Mouse (Mus musculus) ES-Bruce4 (cell line): ENCODE measurements around the gene Megf8. TPM values are rescaled to one million over a fixed set of nuclear protein-coding genes. Genes with fewer than 3 reads are reported as not detected.
A peak's percentile ranks its signal among the peaks of the same experiment; 100 is the strongest.

ENCODE experiments used
- H3K27ac ChIP-seq: 2 replicates; pipeline ENCODE4 v1.5.1; 2012; ENCODE audit warnings: low read length, inconsistent platforms; ENCODE audit not compliant: insufficient read depth
- H3K27me3 ChIP-seq: 2 replicates; pipeline ENCODE4 v1.6.1; 2012; ENCODE audit warnings: mild to moderate bottlenecking, low read length, inconsistent platforms; ENCODE audit not compliant: control insufficient read depth, poor library complexity, insufficient read depth, severe bottlenecking
- H3K36me3 ChIP-seq: 2 replicates; pipeline ENCODE4 v1.6.1; 2012; ENCODE audit warnings: inconsistent platforms, mild to moderate bottlenecking, low read length, moderate library complexity; ENCODE audit not compliant: control insufficient read depth, poor library complexity, insufficient read depth, severe bottlenecking
- H3K4me1 ChIP-seq: one replicate; pipeline ENCODE4 v1.8.1; 2011; ENCODE audit warnings: low read length; ENCODE audit not compliant: control insufficient read depth, insufficient read depth
- H3K4me3 ChIP-seq: 2 replicates; pipeline ENCODE4 v1.5.1; 2011; ENCODE audit warnings: low read depth, mild to moderate bottlenecking, low read length
- H3K9ac ChIP-seq: 2 replicates; pipeline ENCODE4 v1.6.1; 2012; ENCODE audit warnings: low read depth, mild to moderate bottlenecking, inconsistent platforms; ENCODE audit not compliant: poor library complexity, severe bottlenecking
- H3K9me3 ChIP-seq: replicated peaks from 2 replicates; pipeline ENCODE4 v1.6.1; 2012; ENCODE audit warnings: mild to moderate bottlenecking, low read length, inconsistent platforms; ENCODE audit not compliant: control insufficient read depth, poor library complexity, insufficient read depth, severe bottlenecking
- CTCF ChIP-seq: IDR thresholded peaks from one replicate; pipeline ENCODE4 v1.8.1; 2011; ENCODE audit warnings: low read depth, low read length
- EP300 ChIP-seq: IDR thresholded peaks from 2 replicates; pipeline ENCODE4 v1.6.1; 2011; ENCODE audit warnings: low read depth, low read length; ENCODE audit not compliant: insufficient read depth
- POLR2A ChIP-seq: IDR thresholded peaks from one replicate; pipeline ENCODE4 v1.8.1; 2011; ENCODE audit warnings: low read length; ENCODE audit not compliant: insufficient read depth
- polyA plus RNA-seq: library from polyadenylated mRNA; stranded (reverse); fragments of >200 nt; gene quantifications from 2 replicates; pipeline ENCODE4 v1.2.4, GENCODE M21; 2011; ENCODE audit warnings: low read depth; ENCODE audit not compliant: missing spikeins, insufficient read depth, insufficient read length

Gene Megf8
- polyA plus RNA-seq, 1 experiment: 22.2 TPM

DNA sequence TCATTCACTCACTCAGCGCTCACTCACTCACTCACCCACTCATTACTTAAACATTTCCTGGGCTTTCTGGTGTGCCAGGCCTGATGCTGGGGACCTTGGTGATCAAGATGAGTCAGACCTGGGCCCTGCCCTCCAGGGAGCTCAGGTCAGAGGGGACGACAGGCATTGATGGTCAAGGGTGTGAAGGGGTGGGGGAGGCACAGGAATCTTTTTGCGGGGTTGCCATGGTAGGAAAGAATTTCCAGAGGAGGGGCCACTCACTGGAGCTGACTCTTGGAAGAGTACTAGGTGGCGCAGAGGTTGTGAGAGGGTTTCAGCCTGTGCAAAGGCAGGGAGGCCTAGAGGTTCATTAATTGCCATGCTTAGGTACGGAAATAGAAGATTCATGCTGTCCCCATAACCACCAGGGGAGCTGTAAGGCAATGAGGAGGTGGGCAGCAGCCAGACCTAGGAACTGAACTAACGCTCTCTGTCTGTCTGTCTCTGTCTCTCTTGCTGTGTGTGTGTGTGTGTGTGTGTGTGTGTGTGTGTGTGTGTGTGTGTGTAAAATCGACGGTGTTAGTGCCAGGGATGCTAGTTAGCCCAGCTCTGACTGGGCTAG, 60.2 kb downstream of the Megf8 start:
- Histone ChIP-seq H3K27ac (no peak overlapping the region; the same call in 1 of the 2 replicates), H3K4me3 (peak overlapping the region; percentile 57), H3K9me3 (no peaks in the 10 kb centered on the region), H3K9ac (peak overlapping the region; percentile 20; the same call in 1 of the 2 replicates), H3K4me1 (no peaks in the 10 kb centered on the region), H3K27me3 (no peaks in the 10 kb centered on the region), H3K36me3 (no peaks in the 10 kb centered on the region)
- TF ChIP-seq EP300 (no peak), CTCF (peak; percentile 5)

DNA sequence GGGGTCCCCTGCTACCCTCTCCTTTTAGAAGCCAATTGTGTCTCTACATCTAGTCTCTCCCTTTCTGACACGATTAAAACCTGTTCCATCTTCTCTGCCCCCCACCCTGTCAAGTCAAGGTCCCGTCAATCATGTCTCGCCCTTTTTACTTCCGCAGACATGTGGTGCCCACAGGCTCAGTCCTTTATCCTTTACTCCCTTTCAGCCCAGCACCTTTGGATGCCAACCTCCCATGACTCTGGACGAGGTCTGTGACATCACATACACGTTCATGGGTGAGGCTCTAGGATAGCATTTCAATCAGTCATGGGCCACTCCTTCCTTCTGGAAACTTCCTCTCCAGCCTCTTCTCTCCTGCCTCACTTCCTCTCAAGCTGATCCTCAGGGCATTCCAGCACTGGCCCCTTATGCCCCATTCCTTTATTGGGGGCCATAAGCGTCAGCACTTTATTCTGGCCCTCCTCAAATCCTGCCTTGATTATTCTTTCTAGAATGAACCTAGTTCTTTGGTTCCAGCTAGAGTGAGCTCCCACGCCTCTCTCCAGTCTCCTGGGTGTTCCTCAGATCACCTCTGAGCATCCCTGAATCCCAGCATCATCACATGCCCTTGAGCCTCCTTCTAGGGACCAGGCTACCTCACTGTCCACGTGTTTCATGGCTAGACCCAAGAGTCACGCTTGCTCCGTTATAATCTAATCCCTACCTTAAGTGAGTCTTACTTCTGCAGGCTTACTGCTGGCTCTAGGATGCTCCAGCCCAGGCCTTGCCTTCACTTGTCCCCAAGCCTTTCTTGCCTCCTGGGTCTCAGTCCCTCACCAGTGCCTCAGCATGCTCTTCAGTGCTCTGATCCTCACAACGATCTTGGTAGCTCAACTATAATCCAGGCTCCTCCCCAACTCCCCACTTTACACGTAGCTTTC, 61.5 kb downstream of the Megf8 start:
- H3K36me3 ChIP-seq: no peaks in the 10 kb centered on the region
- TF ChIP-seq EP300: no peak
- no peak for TF ChIP-seq POLR2A
- TF ChIP-seq CTCF: no peak
- H3K27ac ChIP-seq: no peak overlapping the region
- H3K9me3 ChIP-seq: no peaks in the 10 kb centered on the region
- no peak overlapping the region for H3K9ac ChIP-seq
- no peaks in the 10 kb centered on the region for H3K4me1 ChIP-seq
- no peaks in the 10 kb centered on the region for H3K27me3 ChIP-seq
- H3K4me3 ChIP-seq: no peak overlapping the region

DNA sequence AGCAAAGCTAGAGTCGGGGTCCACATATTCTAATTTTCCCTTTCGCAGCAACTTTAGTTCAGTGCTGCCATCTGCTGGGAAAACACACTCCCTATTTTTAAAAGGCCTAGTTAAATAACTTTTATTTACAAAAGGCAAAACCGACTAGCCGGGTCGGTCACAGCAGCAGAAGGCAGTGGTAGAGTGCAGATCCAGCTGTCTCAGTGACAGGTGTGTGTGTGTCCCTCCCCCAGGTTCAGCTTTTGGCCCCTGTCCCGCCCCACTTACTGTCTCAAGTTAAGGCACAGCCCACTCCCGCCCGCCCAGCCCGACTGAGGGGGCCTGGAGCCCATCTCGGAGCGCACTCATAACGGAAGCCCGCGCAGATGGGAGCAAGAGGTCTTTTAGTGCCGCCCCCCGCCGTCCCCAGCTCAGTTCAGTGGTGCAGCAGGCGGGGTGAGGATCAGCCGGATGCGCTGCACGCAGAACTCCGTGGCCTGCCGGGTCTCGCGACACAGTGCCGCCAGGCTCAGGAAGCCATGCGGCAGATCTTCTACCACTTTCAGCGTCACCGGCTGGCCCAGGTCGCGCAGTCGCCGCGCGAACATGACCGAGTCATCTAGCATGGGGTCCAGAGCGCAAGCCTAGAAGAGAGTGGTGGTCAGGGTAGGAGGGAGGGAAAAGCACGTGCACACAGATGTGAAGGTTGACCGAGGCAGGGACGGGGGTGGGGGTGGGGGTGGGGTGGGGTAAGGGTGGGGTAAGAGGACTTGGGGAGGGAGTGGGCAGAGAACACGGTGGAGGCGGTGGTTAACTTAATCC, 62.8 kb downstream of the Megf8 start:
- Histone ChIP-seq H3K9ac (peak overlapping the region; percentile 59), H3K4me1 (no peaks in the 10 kb centered on the region), H3K36me3 (no peaks in the 10 kb centered on the region), H3K27me3 (no peaks in the 10 kb centered on the region), H3K4me3 (peak overlapping the region; percentile 56), H3K9me3 (no peaks in the 10 kb centered on the region), H3K27ac (no peak overlapping the region)
- TF ChIP-seq EP300 (no peak), CTCF (no peak), POLR2A (no peak)

- Histone ChIP-seq H3K9me3 (no peaks in the 10 kb centered on the region), H3K9ac (0 out of 2 replicates have a peak overlapping the region, but pooled peaks have one; percentile 59), H3K4me3 (no peak overlapping the region), H3K4me1 (no peaks in the 10 kb centered on the region), H3K27ac (no peak overlapping the region), H3K27me3 (no peaks in the 10 kb centered on the region), H3K36me3 (no peaks in the 10 kb centered on the region)
- no peak for TF ChIP-seq CTCF
- no peak for TF ChIP-seq EP300
- no peak for TF ChIP-seq POLR2A
Observed at GRCm38 (mm10) chr7:25380392-25381283, 63.7 kb downstream of the Megf8 start.

DNA sequence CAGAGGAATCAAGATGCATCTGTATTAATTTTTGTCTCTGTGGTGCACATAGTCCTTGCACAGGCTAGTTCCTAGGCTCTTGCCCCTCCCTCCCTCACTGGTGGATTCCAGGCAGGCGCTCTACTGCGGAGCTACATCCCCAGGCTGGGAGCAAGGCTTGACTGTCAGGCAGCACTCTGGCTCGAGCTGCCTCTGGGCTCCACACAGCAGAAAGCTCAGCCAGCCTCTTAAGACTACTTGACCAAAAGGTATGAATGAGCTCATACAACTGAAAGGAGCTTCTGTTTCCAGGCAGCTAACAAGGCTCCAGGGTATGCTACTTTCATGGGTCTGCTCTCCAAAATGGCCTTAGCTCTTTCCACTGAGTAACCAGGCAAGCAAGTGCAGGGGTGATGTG, 64.3 kb downstream of the Megf8 start:
- Histone ChIP-seq H3K9ac (no peak overlapping the region), H3K9me3 (no peaks in the 10 kb centered on the region), H3K27ac (no peak overlapping the region), H3K4me1 (no peaks in the 10 kb centered on the region), H3K36me3 (no peaks in the 10 kb centered on the region), H3K27me3 (no peaks in the 10 kb centered on the region), H3K4me3 (no peak overlapping the region)
- TF ChIP-seq EP300 (no peak), CTCF (no peak), POLR2A (no peak)
